Mouse (Mus musculus): ENCODE data around the gene Gtsf1.

DNA sequence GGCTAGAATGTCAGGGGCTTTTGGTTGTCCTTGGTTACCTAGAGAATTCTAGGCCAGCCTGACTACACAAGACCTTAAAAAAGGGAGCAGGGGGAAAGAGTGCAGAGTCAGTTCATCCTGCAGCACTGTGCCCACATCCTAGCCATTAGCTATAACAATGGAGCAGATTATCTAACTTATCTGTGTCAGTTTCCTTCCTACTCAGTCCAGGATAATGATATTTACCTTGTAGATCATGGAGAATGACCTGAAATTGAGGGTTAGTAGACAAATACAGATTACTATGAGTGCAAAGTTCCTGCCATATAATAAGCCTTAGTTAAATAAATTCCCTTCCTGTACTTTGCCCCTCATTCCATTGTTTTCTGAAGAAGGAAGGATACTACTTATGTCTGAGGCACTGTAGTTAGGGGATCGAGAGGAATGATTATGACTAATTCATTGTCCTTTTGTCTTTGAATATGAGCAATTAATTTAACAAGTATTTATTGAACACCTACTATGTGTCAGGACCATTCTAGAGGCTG, 48.9 kb upstream of the Gtsf1 start:
- TF ChIP-seq POLR2AphosphoS2 (IDR thresholded peaks at IDR 0.05; ENCODE audit: insufficient read length, low read depth) (no peak), MYOG (IDR thresholded peaks at IDR 0.05; ENCODE audit: control insufficient read depth in 1 of 3, insufficient read depth in 1 of 3, insufficient read length in 2 of 3, low read depth in 2 of 3) (no peak), POLR2A (IDR thresholded peaks at IDR 0.05; ENCODE audit: insufficient read length, low read depth) (no peak), SRF (IDR thresholded peaks at IDR 0.05; ENCODE audit: control insufficient read depth, insufficient read length, low read depth) (no peak), TCF12 (IDR thresholded peaks at IDR 0.05; ENCODE audit: insufficient read depth, poor library complexity, severe bottlenecking) (no peak), MAX (IDR thresholded peaks at IDR 0.05; ENCODE audit: low read depth) (no peak), MYOD1 (IDR thresholded peaks at IDR 0.05; ENCODE audit: control insufficient read depth in 1 of 3, insufficient read length in 2 of 3, low read depth in 2 of 3) (no peak), CEBPB (IDR thresholded peaks at IDR 0.05; ENCODE audit: insufficient read depth, poor library complexity, severe bottlenecking) (no peak)
